Mouse (Mus musculus) liver, postnatal 0 days (tissue): ENCODE measurements at regions not wholly inside any gene's neighbourhood (a gene's known extent, or its start where the extent isn't known, plus 50 kb on each side); places are given as distances from the start of the nearest gene placed in this dataset.

Source experiments
- CTCF ChIP-seq: sonication (generic); IDR thresholded peaks from 2 replicates; pipeline ENCODE4 v1.5.1; 2016; ENCODE audit warnings: antibody characterized with exemption, low read depth
- EP300 ChIP-seq: IDR thresholded peaks from 2 replicates; pipeline ENCODE4 v1.6.1; 2016; ENCODE audit warnings: antibody characterized with exemption, low read depth, mild to moderate bottlenecking

DNA sequence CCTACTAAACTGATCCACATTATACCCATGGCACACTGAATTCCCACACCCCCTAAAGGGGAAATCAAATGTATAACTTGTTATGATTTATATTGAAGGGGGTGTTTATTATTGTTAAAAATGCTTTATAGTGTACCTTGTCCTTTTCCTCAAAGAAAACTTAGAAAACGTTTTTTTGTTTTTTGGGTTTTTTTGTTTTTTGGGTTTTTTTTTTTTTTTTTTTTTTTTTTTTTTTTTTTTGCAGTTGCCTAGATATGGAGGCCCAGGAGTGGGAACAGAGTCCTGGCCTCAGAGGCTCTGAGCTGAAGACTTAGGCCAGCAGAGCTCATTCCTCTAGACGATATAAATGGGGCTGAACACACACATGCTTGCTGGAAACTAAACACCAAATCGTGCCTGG lies 87.3 kb upstream of the Klf14 start:
- TF ChIP-seq CTCF = no peak
- no peak for TF ChIP-seq EP300
